Mouse (Mus musculus) ES-Bruce4 (cell line): ENCODE measurements around the gene Tbc1d22a.

Source experiments
- EP300 ChIP-seq: IDR thresholded peaks from 2 replicates; pipeline ENCODE4 v1.6.1; 2011; ENCODE audit warnings: low read depth, low read length; ENCODE audit not compliant: insufficient read depth
- POLR2A ChIP-seq: IDR thresholded peaks from one replicate; pipeline ENCODE4 v1.8.1; 2011; ENCODE audit warnings: low read length; ENCODE audit not compliant: insufficient read depth

DNA sequence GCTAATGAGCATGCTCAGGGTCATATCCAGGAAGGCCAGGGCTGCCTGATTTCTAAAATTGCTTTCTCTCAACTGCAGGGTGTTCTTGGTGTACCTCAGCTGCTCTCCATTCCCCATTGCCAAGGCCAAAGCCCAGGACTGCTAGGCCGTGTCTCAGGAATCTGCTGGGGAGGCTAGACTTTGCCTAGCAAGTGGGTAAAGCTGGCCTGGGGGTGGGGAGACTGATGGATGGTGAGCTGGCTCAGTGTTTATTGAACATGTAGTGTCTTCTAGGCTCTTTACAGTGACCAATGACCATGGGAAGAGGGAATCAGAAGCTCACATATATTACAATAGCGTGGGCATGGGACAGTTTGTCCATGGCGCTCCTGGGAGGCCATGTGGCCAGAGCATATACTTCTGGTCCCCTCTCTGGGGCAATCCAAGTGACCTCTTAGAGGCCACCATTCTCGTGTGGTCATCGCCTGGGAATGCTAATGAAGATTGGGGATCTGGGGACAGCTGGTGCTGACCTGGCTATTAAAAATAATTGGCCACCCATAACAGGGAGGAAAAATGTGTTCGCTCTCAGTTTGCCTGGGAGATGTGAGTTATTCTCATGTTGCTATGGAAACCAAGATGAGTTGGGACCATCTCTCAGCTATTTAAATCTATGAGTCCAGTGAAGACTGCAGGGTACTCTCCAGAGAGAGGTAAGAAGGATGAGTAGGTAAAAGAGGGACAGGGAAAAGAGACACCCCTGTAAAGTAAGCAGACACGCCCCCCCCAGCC lies 294.3 kb downstream of the Tbc1d22a start:
- TF ChIP-seq EP300 (no peak), POLR2A (no peak)
